Mouse (Mus musculus): ENCODE measurements around the gene Myo1f. TPM values are rescaled to one million over a fixed set of nuclear protein-coding genes. Genes with fewer than 3 reads are reported as not detected.

The Myo1f gene
- polyA plus RNA-seq, 1 experiment from 2014 or later: 1.3 TPM

GRCm38 (mm10) chr17:33557922-33558321 is 2.4 kb downstream of the Myo1f start:
- Histone ChIP-seq H3K27ac (ENCODE audit: low read depth, low read length) (no peak overlapping the region), H3K27me3 (replicated peaks; ENCODE audit: control insufficient read depth, insufficient read depth, low read length) (no peaks in the 10 kb centered on the region), H3K9ac (ENCODE audit: low read length) (no peak overlapping the region), H3K4me3 (ENCODE audit: low read depth, low read length) (no peak overlapping the region), H3K36me3 (ENCODE audit: control insufficient read depth, insufficient read depth, low read length) (no peaks in the 10 kb centered on the region), H3K4me1 (ENCODE audit: control insufficient read depth, insufficient read depth, low read length) (no peaks in the 10 kb centered on the region), H3K4me2 (ENCODE audit: low read length) (no peak overlapping the region), H3K9me3 (replicated peaks; ENCODE audit: control insufficient read depth, low read length) (no peaks in the 10 kb centered on the region)
- DNase-seq (ENCODE audit: low spot score): no peak
- no peak for ATAC-seq
- WGBS: 72% methylated on average over 4 of the region's 4 CpGs

GRCm38 (mm10) chr17:33563527-33564076 is 8.1 kb downstream of the Myo1f start:
- ATAC-seq: no peak
- WGBS: 69% methylated on average over 2 of the region's 2 CpGs

GRCm38 (mm10) chr17:33564599-33564998 is 9.1 kb downstream of the Myo1f start:
- H3K4me1 ChIP-seq (ENCODE audit: control insufficient read depth, insufficient read depth, low read length): no peaks in the 10 kb centered on the region
- no peaks in the 10 kb centered on the region for H3K27me3 ChIP-seq (replicated peaks; ENCODE audit: control insufficient read depth, insufficient read depth, low read length)
- DNase-seq (ENCODE audit: low spot score) (no peak), ATAC-seq (no peak)
- H3K36me3 ChIP-seq (ENCODE audit: control insufficient read depth, insufficient read depth, low read length): no peaks in the 10 kb centered on the region
- no peak overlapping the region for H3K4me2 ChIP-seq (ENCODE audit: low read length)
- 47% methylated on average over 1 of the region's 1 CpGs for WGBS
- no peaks in the 10 kb centered on the region for H3K9me3 ChIP-seq (replicated peaks; ENCODE audit: control insufficient read depth, low read length)
- no peak overlapping the region for H3K9ac ChIP-seq (ENCODE audit: low read length)
- H3K27ac ChIP-seq (ENCODE audit: low read depth, low read length): no peak overlapping the region
- no peak overlapping the region for H3K4me3 ChIP-seq (ENCODE audit: low read depth, low read length)

More at GRCm38 (mm10) chr17:33563527-33564076, 8.1 kb downstream of the Myo1f start:
- Histone ChIP-seq H3K36me3 (ENCODE audit: control insufficient read depth, insufficient read depth, low read length) (no peaks in the 10 kb centered on the region), H3K27ac (ENCODE audit: low read depth, low read length) (no peak overlapping the region), H3K9ac (ENCODE audit: low read length) (no peak overlapping the region), H3K4me2 (ENCODE audit: low read length) (no peak overlapping the region), H3K27me3 (replicated peaks; ENCODE audit: control insufficient read depth, insufficient read depth, low read length) (no peaks in the 10 kb centered on the region), H3K4me3 (ENCODE audit: low read depth, low read length) (no peak overlapping the region), H3K9me3 (replicated peaks; ENCODE audit: control insufficient read depth, low read length) (no peaks in the 10 kb centered on the region), H3K4me1 (ENCODE audit: control insufficient read depth, insufficient read depth, low read length) (no peaks in the 10 kb centered on the region)
- DNase-seq (ENCODE audit: low spot score): no peak

GRCm38 (mm10) chr17:33566182-33566581 is 10.7 kb downstream of the Myo1f start:
- no peaks in the 10 kb centered on the region for H3K27me3 ChIP-seq (replicated peaks; ENCODE audit: control insufficient read depth, insufficient read depth, low read length)
- ATAC-seq: no peak
- no peak overlapping the region for H3K9ac ChIP-seq (ENCODE audit: low read length)
- H3K4me2 ChIP-seq (ENCODE audit: low read length): no peak overlapping the region
- no peaks in the 10 kb centered on the region for H3K9me3 ChIP-seq (replicated peaks; ENCODE audit: control insufficient read depth, low read length)
- H3K4me1 ChIP-seq (ENCODE audit: control insufficient read depth, insufficient read depth, low read length): no peaks in the 10 kb centered on the region
- DNase-seq (ENCODE audit: low spot score): no peak
- WGBS: 67% methylated on average over 2 of the region's 2 CpGs
- no peak overlapping the region for H3K27ac ChIP-seq (ENCODE audit: low read depth, low read length)
- H3K36me3 ChIP-seq (ENCODE audit: control insufficient read depth, insufficient read depth, low read length): no peaks in the 10 kb centered on the region
- H3K4me3 ChIP-seq (ENCODE audit: low read depth, low read length): no peak overlapping the region

- Histone ChIP-seq H3K36me3 (ENCODE audit: control insufficient read depth, insufficient read depth, low read length) (no peaks in the 10 kb centered on the region), H3K4me2 (ENCODE audit: low read length) (no peak overlapping the region), H3K4me1 (ENCODE audit: control insufficient read depth, insufficient read depth, low read length) (no peaks in the 10 kb centered on the region), H3K9ac (ENCODE audit: low read length) (no peak overlapping the region), H3K27ac (ENCODE audit: low read depth, low read length) (no peak overlapping the region), H3K9me3 (replicated peaks; ENCODE audit: control insufficient read depth, low read length) (no peaks in the 10 kb centered on the region), H3K4me3 (ENCODE audit: low read depth, low read length) (no peak overlapping the region), H3K27me3 (replicated peaks; ENCODE audit: control insufficient read depth, insufficient read depth, low read length) (no peaks in the 10 kb centered on the region)
- 88% methylated on average over 4 of the region's 4 CpGs for WGBS
- no peak for DNase-seq (ENCODE audit: low spot score)
- ATAC-seq: no peak
Measured at GRCm38 (mm10) chr17:33584061-33584460, 28.6 kb downstream of the Myo1f start.

- no peak overlapping the region for H3K4me2 ChIP-seq (ENCODE audit: low read length)
- H3K27me3 ChIP-seq (replicated peaks; ENCODE audit: control insufficient read depth, insufficient read depth, low read length): no peaks in the 10 kb centered on the region
- WGBS: 80% methylated on average over 17 of the region's 17 CpGs
- no peak overlapping the region for H3K27ac ChIP-seq (ENCODE audit: low read depth, low read length)
- no peaks in the 10 kb centered on the region for H3K36me3 ChIP-seq (ENCODE audit: control insufficient read depth, insufficient read depth, low read length)
- no peak for ATAC-seq
- H3K4me1 ChIP-seq (ENCODE audit: control insufficient read depth, insufficient read depth, low read length): no peaks in the 10 kb centered on the region
- H3K9me3 ChIP-seq (replicated peaks; ENCODE audit: control insufficient read depth, low read length): no peaks in the 10 kb centered on the region
- DNase-seq (ENCODE audit: low spot score): no peak
- H3K9ac ChIP-seq (ENCODE audit: low read length): no peak overlapping the region
- H3K4me3 ChIP-seq (ENCODE audit: low read depth, low read length): no peak overlapping the region
Measured at GRCm38 (mm10) chr17:33586011-33586410, 30.5 kb downstream of the Myo1f start.

- DNase-seq (ENCODE audit: low spot score): no peak
- no peaks in the 10 kb centered on the region for H3K9me3 ChIP-seq (replicated peaks; ENCODE audit: control insufficient read depth, low read length)
- no peaks in the 10 kb centered on the region for H3K4me1 ChIP-seq (ENCODE audit: control insufficient read depth, insufficient read depth, low read length)
- no peak overlapping the region for H3K4me2 ChIP-seq (ENCODE audit: low read length)
- no peak for ATAC-seq
- H3K9ac ChIP-seq (ENCODE audit: low read length): no peak overlapping the region
- H3K36me3 ChIP-seq (ENCODE audit: control insufficient read depth, insufficient read depth, low read length): no peaks in the 10 kb centered on the region
- H3K27me3 ChIP-seq (replicated peaks; ENCODE audit: control insufficient read depth, insufficient read depth, low read length): no peaks in the 10 kb centered on the region
- H3K27ac ChIP-seq (ENCODE audit: low read depth, low read length): no peak overlapping the region
- no peak overlapping the region for H3K4me3 ChIP-seq (ENCODE audit: low read depth, low read length)
Measured at GRCm38 (mm10) chr17:33597271-33597670, 41.8 kb downstream of the Myo1f start.

GRCm38 (mm10) chr17:33598506-33598905 is 43.0 kb downstream of the Myo1f start:
- Histone ChIP-seq H3K36me3 (ENCODE audit: control insufficient read depth, insufficient read depth, low read length) (no peaks in the 10 kb centered on the region), H3K9me3 (replicated peaks; ENCODE audit: control insufficient read depth, low read length) (no peaks in the 10 kb centered on the region), H3K4me3 (ENCODE audit: low read depth, low read length) (no peak overlapping the region), H3K9ac (ENCODE audit: low read length) (no peak overlapping the region), H3K4me2 (ENCODE audit: low read length) (no peak overlapping the region), H3K27me3 (replicated peaks; ENCODE audit: control insufficient read depth, insufficient read depth, low read length) (no peaks in the 10 kb centered on the region), H3K4me1 (ENCODE audit: control insufficient read depth, insufficient read depth, low read length) (no peaks in the 10 kb centered on the region), H3K27ac (ENCODE audit: low read depth, low read length) (no peak overlapping the region)
- DNase-seq (ENCODE audit: low spot score) (no peak), ATAC-seq (no peak)
- 89% methylated on average over 5 of the region's 5 CpGs for WGBS

GRCm38 (mm10) chr17:33599836-33600475 is 44.4 kb downstream of the Myo1f start:
- no peaks in the 10 kb centered on the region for H3K4me1 ChIP-seq (ENCODE audit: control insufficient read depth, insufficient read depth, low read length)
- H3K9ac ChIP-seq (ENCODE audit: low read length): no peak overlapping the region
- H3K27me3 ChIP-seq (replicated peaks; ENCODE audit: control insufficient read depth, insufficient read depth, low read length): no peaks in the 10 kb centered on the region
- no peaks in the 10 kb centered on the region for H3K36me3 ChIP-seq (ENCODE audit: control insufficient read depth, insufficient read depth, low read length)
- H3K4me2 ChIP-seq (ENCODE audit: low read length): no peak overlapping the region
- no peak for DNase-seq (ENCODE audit: low spot score)
- no peak overlapping the region for H3K4me3 ChIP-seq (ENCODE audit: low read depth, low read length)
- 88% methylated on average over 8 of the region's 8 CpGs for WGBS
- no peak overlapping the region for H3K27ac ChIP-seq (ENCODE audit: low read depth, low read length)
- ATAC-seq: no peak
- no peaks in the 10 kb centered on the region for H3K9me3 ChIP-seq (replicated peaks; ENCODE audit: control insufficient read depth, low read length)
